Mouse (Mus musculus) megakaryocyte, embryonic 14.5 days (primary cell): ENCODE results near the gene Scd2.

Experiments
- FLI1 ChIP-seq: IDR thresholded peaks from 2 replicates; pipeline ENCODE4 v1.6.1; 2012; ENCODE audit warnings: low read length, inconsistent platforms, mixed read lengths
- GATA1 ChIP-seq: IDR thresholded peaks from 3 replicates; pipeline ENCODE4 v1.6.1; 2012; ENCODE audit warnings: mixed read lengths, low read length, inconsistent platforms, borderline replicate concordance

DNA sequence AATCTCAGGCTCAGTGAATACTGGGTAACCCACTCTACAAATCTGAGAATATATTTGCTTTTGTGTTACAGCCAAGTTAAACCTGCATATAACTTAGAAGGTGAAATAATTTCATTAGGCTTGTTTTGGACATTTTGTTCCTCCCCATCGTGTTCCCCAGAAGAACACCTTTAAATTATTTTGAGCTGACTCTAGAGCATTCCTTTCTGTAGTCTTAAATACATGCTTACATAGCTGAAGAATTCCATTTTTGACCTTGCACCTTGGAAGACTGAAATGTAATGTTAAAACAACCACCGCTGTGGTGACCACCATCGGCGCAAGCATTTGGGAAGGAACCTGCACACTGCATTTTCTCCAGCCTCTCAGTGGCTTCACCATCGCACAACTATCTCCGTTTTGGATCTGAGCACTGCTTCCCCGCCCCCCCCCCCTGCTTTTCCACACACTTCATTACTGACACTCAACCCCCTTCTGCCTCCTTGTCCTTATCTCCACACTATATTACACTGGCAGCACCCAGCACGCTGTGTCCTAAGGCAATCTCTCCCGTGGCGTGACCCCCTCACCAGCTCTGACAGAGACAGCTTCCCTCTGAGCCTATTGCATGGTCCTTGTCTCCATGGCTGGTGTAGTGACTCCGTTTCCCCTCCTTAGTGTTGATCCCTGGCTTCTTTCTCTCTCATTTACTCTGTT is 5.9 kb upstream of the Scd2 start:
- TF ChIP-seq FLI1 (no peak), GATA1 (no peak)
